Comparison of ENCODE assay signal across 23 mouse cellular contexts in genomic region chr4:13239459-13240002, GRCm38 (mm10).
DNase-seq lines count a peak whose midpoint lies in the region; ATAC-seq and TF ChIP-seq lines count a peak whose summit lies in the region.
"Had no signal": no experiment of that assay in that cellular context is flagged by ENCODE, and none has a peak within 500 bp of the region (broad histone marks: within the 10 kb centered on the region; RNA-seq: fewer than 3 reads in every experiment).

No protein-coding gene starts in this region.

- TF ChIP-seq EP300 in liver, postnatal 0 days (IDR thresholded peaks at IDR 0.05; ENCODE audit: low read depth), result no peak

- H3K27ac ChIP-seq in heart, embryonic 14.5 days (replicated peaks in 1 of 2; ENCODE audit: control insufficient read depth in 1 of 2, insufficient read depth in 1 of 2, low read depth in 2 of 2, low read length in 2 of 2), result peak overlapping the region; percentile 37 to 66
- H3K27ac ChIP-seq in stomach, embryonic 16.5 days (ENCODE audit: low read length), result peak overlapping the region; percentile 55; the same call in 1 of the 2 replicates
- H3K27ac ChIP-seq in liver, postnatal 0 days (ENCODE audit: low read depth), result no peak overlapping the region
- H3K27ac ChIP-seq: embryonic facial prominence, embryonic 13.5 days; liver, embryonic 15.5 days; midbrain, embryonic 15.5 days had no signal

- no peaks in the 10 kb centered on the region for H3K9me3 ChIP-seq in heart, embryonic 14.5 days (ENCODE audit: control insufficient read depth, low read length)
- no peaks in the 10 kb centered on the region for H3K9me3 ChIP-seq in stomach, embryonic 16.5 days (replicated peaks; ENCODE audit: control insufficient read depth, low read length)
- no peaks in the 10 kb centered on the region for H3K9me3 ChIP-seq in liver, postnatal 0 days (ENCODE audit: low read length)
- H3K9me3 ChIP-seq: embryonic facial prominence, embryonic 13.5 days; liver, embryonic 15.5 days; midbrain, embryonic 15.5 days; stomach, embryonic 15.5 days had no signal

- no peak overlapping the region for H3K4me3 ChIP-seq in heart, embryonic 14.5 days (ENCODE audit: control insufficient read depth in 1 of 2, insufficient read depth in 1 of 2, low read depth in 1 of 2, low read length in 2 of 2)
- no peak overlapping the region for H3K4me3 ChIP-seq in stomach, embryonic 16.5 days (replicated peaks; ENCODE audit: low read length)
- H3K4me3 ChIP-seq in liver, postnatal 0 days (ENCODE audit: low read depth, low read length), result no peak overlapping the region
- H3K4me3 ChIP-seq: embryonic facial prominence, embryonic 13.5 days; liver, embryonic 15.5 days; midbrain, embryonic 15.5 days; myocyte; stomach, embryonic 15.5 days had no signal

- H3K4me1 ChIP-seq in heart, embryonic 14.5 days (ENCODE audit: control insufficient read depth in 2 of 2, insufficient read depth in 2 of 2, low read length in 2 of 2), result peaks cover 12 to 17% of the 10 kb centered on the region in 2 experiments
- H3K4me1 ChIP-seq in stomach, embryonic 16.5 days (ENCODE audit: control insufficient read depth, insufficient read depth, low read length), result peaks cover 10% of the 10 kb centered on the region; the same call in 1 of the 2 replicates
- H3K4me1 ChIP-seq in liver, postnatal 0 days (ENCODE audit: insufficient read depth), result no peaks in the 10 kb centered on the region
- H3K4me1 ChIP-seq: liver, embryonic 15.5 days had no signal

- peak; percentile 70 for DNase-seq in heart, adult 11 months
- no peak for DNase-seq in heart, postnatal 4 days
- peak; percentile 6 for DNase-seq in embryo, embryonic 11 days
- no peak for DNase-seq in liver, postnatal 0 days
- DNase-seq in lung, postnatal 36 days, result no peak
- DNase-seq: adrenal gland, postnatal 10 days; cerebellum, adult 11 months; cerebellum, postnatal 14 days; gastrocnemius, postnatal 25 days; kidney, adult 18-20 months; lung, postnatal 10 days; right cerebral cortex, postnatal 14 days had no signal

- TF ChIP-seq CTCF in liver, postnatal 0 days (IDR thresholded peaks at IDR 0.05; ENCODE audit: low read depth), result no peak

- no peaks in the 10 kb centered on the region for H3K27me3 ChIP-seq in heart, embryonic 14.5 days (ENCODE audit: control insufficient read depth, insufficient read depth, low read length)
- no peaks in the 10 kb centered on the region for H3K27me3 ChIP-seq in stomach, embryonic 16.5 days (ENCODE audit: control insufficient read depth, insufficient read depth, low read length)
- no peaks in the 10 kb centered on the region for H3K27me3 ChIP-seq in liver, postnatal 0 days (ENCODE audit: insufficient read depth, low read length)
- H3K27me3 ChIP-seq: embryonic facial prominence, embryonic 13.5 days; liver, embryonic 15.5 days; midbrain, embryonic 15.5 days; stomach, embryonic 15.5 days had no signal

- no peak overlapping the region for H3K4me2 ChIP-seq in heart, embryonic 14.5 days (ENCODE audit: low read length)
- no peak overlapping the region for H3K4me2 ChIP-seq in stomach, embryonic 16.5 days (ENCODE audit: low read depth, low read length)
- no peak overlapping the region for H3K4me2 ChIP-seq in liver, postnatal 0 days (ENCODE audit: low read depth, low read length)
- H3K4me2 ChIP-seq: embryonic facial prominence, embryonic 13.5 days; liver, embryonic 15.5 days; midbrain, embryonic 15.5 days; stomach, embryonic 15.5 days had no signal

- ATAC-seq in heart, embryonic 14.5 days (ENCODE audit: insufficient number of reproducible peaks, insufficient read depth, low FRiP score, low read depth), result no peak
- no peak for ATAC-seq in stomach, embryonic 16.5 days (ENCODE audit: insufficient read depth, low FRiP score)
- ATAC-seq in liver, postnatal 0 days, result no peak
- no peak for ATAC-seq in cerebellum, adult (ENCODE audit: insufficient number of reproducible peaks, low FRiP score, low TSS enrichment)
- ATAC-seq: activated CD4-positive, CD25-positive, alpha-beta regulatory T cell, adult 4 months; CD4-positive, CD25-positive, alpha-beta regulatory T cell, adult 4 months; forebrain, embryonic 16.5 days; midbrain, embryonic 15.5 days had no signal

- H3K36me3 ChIP-seq in heart, embryonic 14.5 days (ENCODE audit: control insufficient read depth, insufficient read depth, low read length), result no peaks in the 10 kb centered on the region
- H3K36me3 ChIP-seq in stomach, embryonic 16.5 days (ENCODE audit: control insufficient read depth, insufficient read depth, low read length), result no peaks in the 10 kb centered on the region
- no peaks in the 10 kb centered on the region for H3K36me3 ChIP-seq in liver, postnatal 0 days (replicated peaks; ENCODE audit: insufficient read depth, low read length)
- H3K36me3 ChIP-seq: embryonic facial prominence, embryonic 13.5 days; liver, embryonic 15.5 days; midbrain, embryonic 15.5 days; stomach, embryonic 15.5 days had no signal

- no peak overlapping the region for H3K9ac ChIP-seq in heart, embryonic 14.5 days (ENCODE audit: low read length)
- no peak overlapping the region for H3K9ac ChIP-seq in stomach, embryonic 16.5 days (ENCODE audit: low read length)
- no peak overlapping the region for H3K9ac ChIP-seq in liver, postnatal 0 days (replicated peaks)
- H3K9ac ChIP-seq: embryonic facial prominence, embryonic 13.5 days; liver, embryonic 15.5 days; midbrain, embryonic 15.5 days; stomach, embryonic 15.5 days had no signal

Comparison
In these comparisons a context has a peak if more than half of its experiments do, and no peak if none do; other contexts are left out.
1. DNase-seq: peak in heart, adult 11 months (single experiment) and embryo, embryonic 11 days (single experiment); none in heart, postnatal 4 days (single experiment), liver, postnatal 0 days (single experiment) and lung, postnatal 36 days (single experiment).